15 mouse cellular contexts compared by ENCODE assay signal in the genomic region with DNA sequence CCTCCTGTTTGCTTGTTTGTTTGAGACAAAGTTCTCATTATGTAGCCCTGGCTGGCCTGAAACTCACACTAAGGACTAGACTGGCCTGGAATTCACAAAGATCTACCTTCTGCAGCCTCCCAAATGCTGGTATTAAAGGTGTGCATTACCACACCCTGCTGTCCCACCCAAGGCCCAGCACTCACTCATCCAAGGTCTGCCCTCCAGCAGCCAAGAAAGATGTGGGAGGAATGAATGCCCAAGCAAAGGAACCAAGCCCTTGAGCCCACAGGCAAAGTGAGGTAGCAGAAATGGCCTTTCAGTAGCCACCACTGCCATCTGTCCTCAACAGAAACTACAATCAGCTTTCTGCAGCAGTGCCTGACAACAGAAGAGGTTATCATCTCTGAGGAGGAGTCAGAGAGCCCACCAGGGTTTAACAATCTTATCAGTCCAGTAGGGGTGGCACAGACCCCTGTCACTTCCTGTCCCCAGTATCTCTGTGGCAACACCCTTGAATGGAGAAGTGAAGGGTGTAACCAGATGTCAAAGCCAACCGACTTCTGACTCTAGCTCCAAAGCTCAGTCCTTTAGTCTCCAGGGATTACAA. TPM values are rescaled to one million over a fixed set of nuclear protein-coding genes. Genes with fewer than 3 reads are reported as not detected.
DNase-seq lines count a peak whose midpoint lies in the region; ATAC-seq and TF ChIP-seq lines count a peak whose summit lies in the region.
"Had no signal": no experiment of that assay in that cellular context is flagged by ENCODE, and none has a peak within 500 bp of the region (broad histone marks: within the 10 kb centered on the region; RNA-seq: fewer than 3 reads in every experiment).

No protein-coding gene starts in this region.

- WGBS in heart, adult 2 months = 10% methylated on average over 1 of the region's 1 CpGs
- 8% methylated on average over 1 of the region's 1 CpGs for WGBS in liver, embryonic 15.5 days (ENCODE audit: insufficient replicate concordance)

- no peak overlapping the region for H3K27ac ChIP-seq in heart, adult 2 months
- H3K27ac ChIP-seq in liver, embryonic 15.5 days (replicated peaks) = peak overlapping the region; percentile 96
- H3K27ac ChIP-seq: embryonic facial prominence, embryonic 13.5 days; forebrain, embryonic 15.5 days; hindbrain, embryonic 12.5 days had no signal

- no peaks in the 10 kb centered on the region for H3K36me3 ChIP-seq in heart, adult 2 months (ENCODE audit: control insufficient read depth, insufficient read depth, low read length)
- no peaks in the 10 kb centered on the region for H3K36me3 ChIP-seq in liver, embryonic 15.5 days (replicated peaks)
- H3K36me3 ChIP-seq: embryonic facial prominence, embryonic 13.5 days; forebrain, embryonic 15.5 days; hindbrain, embryonic 12.5 days had no signal

- H3K9me3 ChIP-seq in liver, embryonic 15.5 days (replicated peaks) = no peaks in the 10 kb centered on the region
- H3K9me3 ChIP-seq: embryonic facial prominence, embryonic 13.5 days; forebrain, embryonic 15.5 days; hindbrain, embryonic 12.5 days had no signal

- peak; percentile 80 for ATAC-seq in erythroblast, adult 5-6 weeks (replicated peaks; ENCODE audit: low FRiP score, poor library complexity, severe bottlenecking)
- ATAC-seq in liver, embryonic 15.5 days (ENCODE audit: insufficient read depth) = peak; percentile 76
- ATAC-seq: forebrain, embryonic 15.5 days had no signal

- intact Hi-C loops in heart, adult 2 months (cut with DNase I) = no loop called here

- H3K9ac ChIP-seq in heart, adult 2 months (ENCODE audit: low read depth, low read length) = no peak overlapping the region
- peak overlapping the region; percentile 42 for H3K9ac ChIP-seq in liver, embryonic 15.5 days
- H3K9ac ChIP-seq: embryonic facial prominence, embryonic 13.5 days; forebrain, embryonic 15.5 days; hindbrain, embryonic 12.5 days had no signal

- DNase-seq in heart, adult 11 months = peak; percentile 63
- DNase-seq in heart, adult 2 months = no peak
- peak; percentile 95 for DNase-seq in 416B (ENCODE audit: low read depth)
- no peak for DNase-seq in gastrocnemius, adult 8-10 months (ENCODE audit: low spot score in 2 of 2)
- no peak for DNase-seq in thymus, postnatal 14 days
- DNase-seq in cerebellum, adult 18-20 months = no peak
- DNase-seq: cerebellum, postnatal 10 days; gastrocnemius, postnatal 25 days; kidney, adult 11 months; thymus, adult 2 months had no signal

- TF ChIP-seq CTCF in heart, adult 2 months (IDR thresholded peaks at IDR 0.05) = no peak

- H3K4me1 ChIP-seq in heart, adult 2 months (ENCODE audit: control insufficient read depth, insufficient read depth, low read length) = no peaks in the 10 kb centered on the region
- peaks cover 57% of the 10 kb centered on the region for H3K4me1 ChIP-seq in liver, embryonic 15.5 days (replicated peaks)
- H3K4me1 ChIP-seq: embryonic facial prominence, embryonic 13.5 days; forebrain, embryonic 15.5 days; hindbrain, embryonic 12.5 days had no signal

- no peaks in the 10 kb centered on the region for H3K27me3 ChIP-seq in heart, adult 2 months (ENCODE audit: control insufficient read depth, insufficient read depth, low read length)
- no peaks in the 10 kb centered on the region for H3K27me3 ChIP-seq in liver, embryonic 15.5 days
- H3K27me3 ChIP-seq: embryonic facial prominence, embryonic 13.5 days; forebrain, embryonic 15.5 days; hindbrain, embryonic 12.5 days had no signal

- no peaks in the 10 kb centered on the region for H3K79me2 ChIP-seq in heart, adult 2 months (replicated peaks; ENCODE audit: control insufficient read depth, insufficient read depth, low read length)

- no peak for TF ChIP-seq EP300 in heart, adult 2 months (IDR thresholded peaks at IDR 0.05; ENCODE audit: insufficient read depth, low read depth, low read length)

- no peak for TF ChIP-seq POLR2A in heart, adult 2 months (IDR thresholded peaks at IDR 0.05; ENCODE audit: insufficient read depth, low read depth, low read length)

- peak overlapping the region; percentile 66 for H3K4me2 ChIP-seq in liver, embryonic 15.5 days
- H3K4me2 ChIP-seq: embryonic facial prominence, embryonic 13.5 days; forebrain, embryonic 15.5 days; hindbrain, embryonic 12.5 days had no signal

- no peak overlapping the region for H3K4me3 ChIP-seq in heart, adult 2 months
- peak overlapping the region; percentile 37 for H3K4me3 ChIP-seq in liver, embryonic 15.5 days (replicated peaks)
- H3K4me3 ChIP-seq: embryonic facial prominence, embryonic 13.5 days; forebrain, embryonic 15.5 days; hindbrain, embryonic 12.5 days had no signal

RNA-seq across cellular contexts. Expression of gene Hdgf, which starts 5.0 kb away (rescaled TPM):
- total RNA-seq in heart, adult 2 months (2021) = 100 to 1,000 TPM; 106 to 125 TPM
- polyA plus RNA-seq in heart, adult 2 months (2012; rRNA removed) = 61.6 and 99.5 TPM in 2 replicates
- 99.5 and 116 TPM in 2 replicates for total RNA-seq in erythroblast, adult 5-6 weeks (2015; ENCODE audit: low replicate concordance)
- total RNA-seq in erythroblast, adult 5-6 weeks (2017; ENCODE audit: low replicate concordance) = 131 and 168 TPM in 2 replicates
- polyA plus RNA-seq in liver, embryonic 15.5 days (2015; fragmentation: Nextera tagmentation; extraction: Ambion mirVana) = 213 and 216 TPM in 2 replicates
- total RNA-seq in gastrocnemius, adult 8-10 months (2022) = 100 to 1,000 TPM; 243 to 264 (median 254) TPM

RNA-seq across cellular contexts. Expression of gene Prcc, which starts 15.7 kb away (rescaled TPM):
- 10 to 100 TPM; 46.7 to 50.7 TPM for total RNA-seq in heart, adult 2 months (2021)
- 27.6 and 35.9 TPM in 2 replicates for polyA plus RNA-seq in heart, adult 2 months (2012; rRNA removed)
- 13.2 and 14.8 TPM in 2 replicates for total RNA-seq in erythroblast, adult 5-6 weeks (2015; ENCODE audit: low replicate concordance)
- 17.4 and 17.8 TPM in 2 replicates for total RNA-seq in erythroblast, adult 5-6 weeks (2017; ENCODE audit: low replicate concordance)
- polyA plus RNA-seq in liver, embryonic 15.5 days (2015; fragmentation: Nextera tagmentation; extraction: Ambion mirVana) = 6.5 TPM in 2 replicates
- 10 to 100 TPM; 48.6 to 53.0 (median 52.0) TPM for total RNA-seq in gastrocnemius, adult 8-10 months (2022)

RNA-seq across cellular contexts. Expression of gene Mrpl24, which starts 18.2 kb away (rescaled TPM):
- total RNA-seq in heart, adult 2 months (2021) = 10 to 100 TPM; 70.4 to 71.9 TPM
- 53.3 and 88.7 TPM in 2 replicates for polyA plus RNA-seq in heart, adult 2 months (2012; rRNA removed)
- total RNA-seq in erythroblast, adult 5-6 weeks (2015; ENCODE audit: low replicate concordance) = 24.0 and 39.1 TPM in 2 replicates
- 16.0 and 23.0 TPM in 2 replicates for total RNA-seq in erythroblast, adult 5-6 weeks (2017; ENCODE audit: low replicate concordance)
- polyA plus RNA-seq in liver, embryonic 15.5 days (2015; fragmentation: Nextera tagmentation; extraction: Ambion mirVana) = 30.7 and 33.5 TPM in 2 replicates
- total RNA-seq in gastrocnemius, adult 8-10 months (2022) = 10 to 100 TPM; 40.9 to 48.1 (median 45.8) TPM

RNA-seq across cellular contexts. Expression of gene Isg20l2, which starts 29.0 kb away (rescaled TPM):
- total RNA-seq in heart, adult 2 months (2021) = 10 to 100 TPM; 10.6 to 10.9 TPM
- 6.2 and 10.8 TPM in 2 replicates for polyA plus RNA-seq in heart, adult 2 months (2012; rRNA removed)
- 8.6 and 10.7 TPM in 2 replicates for total RNA-seq in erythroblast, adult 5-6 weeks (2015; ENCODE audit: low replicate concordance)
- total RNA-seq in erythroblast, adult 5-6 weeks (2017; ENCODE audit: low replicate concordance) = 5.6 and 11.6 TPM in 2 replicates
- 21.0 and 22.9 TPM in 2 replicates for polyA plus RNA-seq in liver, embryonic 15.5 days (2015; fragmentation: Nextera tagmentation; extraction: Ambion mirVana)
- total RNA-seq in gastrocnemius, adult 8-10 months (2022) = 1 to 10 TPM; 5.8 to 7.6 (median 7.2) TPM

RNA-seq across cellular contexts. Expression of gene Rrnad1, which starts 29.4 kb away (rescaled TPM):
- total RNA-seq in heart, adult 2 months (2021) = 1 to 10 TPM; 4.7 to 5.5 TPM
- 17.2 and 18.7 TPM in 2 replicates for polyA plus RNA-seq in heart, adult 2 months (2012; rRNA removed)
- 0.58 and 1.7 TPM in 2 replicates for total RNA-seq in erythroblast, adult 5-6 weeks (2015; ENCODE audit: low replicate concordance)
- total RNA-seq in erythroblast, adult 5-6 weeks (2017; ENCODE audit: low replicate concordance) = 2.4 and 3.2 TPM in 2 replicates
- 5.6 and 6.3 TPM in 2 replicates for polyA plus RNA-seq in liver, embryonic 15.5 days (2015; fragmentation: Nextera tagmentation; extraction: Ambion mirVana)
- 1 to 10 TPM; 2.4 to 4.1 (median 3.5) TPM for total RNA-seq in gastrocnemius, adult 8-10 months (2022)

Comparison
In these comparisons a context has a peak if more than half of its experiments do, and no peak if none do; other contexts are left out.
1. DNase-seq: peak in heart, adult 11 months (single experiment) and 416B (single experiment); none in heart, adult 2 months (0 of 2), gastrocnemius, adult 8-10 months (0 of 2), thymus, postnatal 14 days (single experiment) and cerebellum, adult 18-20 months (0 of 2).